Mouse (Mus musculus) neural tube, embryonic 13.5 days (tissue): ENCODE results near the gene Zfp618. TPM values are rescaled to one million over a fixed set of nuclear protein-coding genes. Genes with fewer than 3 reads are reported as not detected.
A peak's percentile ranks its signal among the peaks of the same experiment; 100 is the strongest.

Experiments used
- ATAC-seq: fragments of 200-750 bp; cut with Nextera tagmentation; 2 replicates; pipeline ENCODE4 v1.8.0; 2017; ENCODE audit warnings: low read depth, mild to moderate bottlenecking, moderate TSS enrichment, moderate library complexity
- H3K27ac ChIP-seq: fragments of 300-500 bp; sonication (generic); replicated peaks from 2 replicates; pipeline ENCODE4 v1.5.1; 2015; ENCODE audit warnings: moderate library complexity, mild to moderate bottlenecking, inconsistent platforms
- H3K27me3 ChIP-seq: fragments of 300-500 bp; sonication (generic); 2 replicates; pipeline ENCODE4 v1.6.1; 2015; ENCODE audit warnings: mild to moderate bottlenecking, inconsistent platforms
- H3K36me3 ChIP-seq: fragments of 300-500 bp; sonication (generic); 2 replicates; pipeline ENCODE4 v1.6.1; 2015; ENCODE audit warnings: mild to moderate bottlenecking, inconsistent platforms
- H3K4me1 ChIP-seq: fragments of 300-500 bp; sonication (generic); replicated peaks from 2 replicates; pipeline ENCODE4 v1.6.1; 2015; ENCODE audit warnings: inconsistent platforms
- H3K4me2 ChIP-seq: fragments of 300-500 bp; sonication (generic); 2 replicates; pipeline ENCODE4 v1.6.1; 2015; ENCODE audit warnings: inconsistent platforms, mild to moderate bottlenecking, moderate library complexity
- H3K4me3 ChIP-seq: fragments of 300-500 bp; sonication (generic); 2 replicates; pipeline ENCODE4 v1.5.1; 2015; ENCODE audit warnings: mild to moderate bottlenecking, inconsistent platforms
- H3K9ac ChIP-seq: fragments of 300-500 bp; sonication (generic); 2 replicates; pipeline ENCODE4 v1.6.1; 2015; ENCODE audit warnings: moderate library complexity, mild to moderate bottlenecking, inconsistent platforms
- H3K9me3 ChIP-seq: fragments of 300-500 bp; sonication (generic); 2 replicates; pipeline ENCODE4 v1.6.1; 2016; ENCODE audit warnings: inconsistent platforms
- WGBS: fragments of 180-500 bp; shearing (Covaris S2); methylation state at CpG from one replicate; pipeline ENCODE4 v1.1.7; 2015; 5-methylcytosine and 5-hydroxymethylcytosine counted together
- polyA plus RNA-seq: library from polyadenylated mRNA; unstranded; fragments of >200 nt; fragmentation: Nextera tagmentation; extraction: Ambion mirVana; gene quantifications from 2 replicates; pipeline ENCODE4 v1.2.1, GENCODE M21; 2015

Gene Zfp618
- polyA plus RNA-seq, 1 experiment from 2014 or later = 40.9 TPM

GRCm38 (mm10) chr4:62974901-62975300 lies 9.5 kb downstream of the Zfp618 start:
- WGBS = 94% methylated on average over 2 of the region's 2 CpGs
- ATAC-seq = no peak
- H3K4me3 ChIP-seq = no peak overlapping the region
- H3K27me3 ChIP-seq = no peaks in the 10 kb centered on the region
- no peaks in the 10 kb centered on the region for H3K9me3 ChIP-seq
- H3K27ac ChIP-seq = no peak overlapping the region
- H3K9ac ChIP-seq = no peak overlapping the region
- H3K36me3 ChIP-seq = no peaks in the 10 kb centered on the region
- H3K4me2 ChIP-seq = no peak overlapping the region
- H3K4me1 ChIP-seq = peaks cover 83% of the 10 kb centered on the region

- WGBS = 87% methylated on average over 6 of the region's 6 CpGs
- H3K27me3 ChIP-seq = no peaks in the 10 kb centered on the region
- H3K4me1 ChIP-seq = peaks cover 76% of the 10 kb centered on the region
- H3K9ac ChIP-seq = no peak overlapping the region
- H3K4me2 ChIP-seq = no peak overlapping the region
- no peak overlapping the region for H3K27ac ChIP-seq
- ATAC-seq = no peak
- H3K36me3 ChIP-seq = no peaks in the 10 kb centered on the region
- H3K4me3 ChIP-seq = no peak overlapping the region
- no peaks in the 10 kb centered on the region for H3K9me3 ChIP-seq
Measured at GRCm38 (mm10) chr4:62975541-62975940, 10.2 kb downstream of the Zfp618 start.

- H3K9ac ChIP-seq = no peak overlapping the region
- no peaks in the 10 kb centered on the region for H3K27me3 ChIP-seq
- no peak overlapping the region for H3K4me2 ChIP-seq
- no peaks in the 10 kb centered on the region for H3K9me3 ChIP-seq
- no peaks in the 10 kb centered on the region for H3K36me3 ChIP-seq
- no peak overlapping the region for H3K4me3 ChIP-seq
- H3K27ac ChIP-seq = 0 out of 2 replicates have a peak overlapping the region, but pooled peaks have one; percentile 9
- ATAC-seq = no peak
- 88% methylated on average over 6 of the region's 6 CpGs for WGBS
- peaks cover 58% of the 10 kb centered on the region for H3K4me1 ChIP-seq
Measured at GRCm38 (mm10) chr4:62977454-62977853, 12.1 kb downstream of the Zfp618 start.

- H3K27ac ChIP-seq = peak overlapping the region; percentile 63
- no peaks in the 10 kb centered on the region for H3K9me3 ChIP-seq
- peak; percentile 48; the same call in 1 of the 2 replicates for ATAC-seq
- H3K4me3 ChIP-seq = no peak overlapping the region
- WGBS = 28% methylated on average over 10 of the region's 10 CpGs
- no peaks in the 10 kb centered on the region for H3K27me3 ChIP-seq
- H3K4me2 ChIP-seq = peak overlapping the region; percentile 9; the same call in 1 of the 2 replicates
- no peak overlapping the region for H3K9ac ChIP-seq
- H3K4me1 ChIP-seq = peaks cover 47% of the 10 kb centered on the region
- no peaks in the 10 kb centered on the region for H3K36me3 ChIP-seq
Measured at GRCm38 (mm10) chr4:62978501-62978911, 13.1 kb downstream of the Zfp618 start.

- no peak for ATAC-seq
- peaks cover 25% of the 10 kb centered on the region for H3K4me1 ChIP-seq
- H3K27me3 ChIP-seq = no peaks in the 10 kb centered on the region
- no peak overlapping the region for H3K4me2 ChIP-seq
- no peak overlapping the region for H3K4me3 ChIP-seq
- H3K27ac ChIP-seq = no peak overlapping the region
- no peaks in the 10 kb centered on the region for H3K36me3 ChIP-seq
- H3K9me3 ChIP-seq = no peaks in the 10 kb centered on the region
- H3K9ac ChIP-seq = no peak overlapping the region
- 93% methylated on average over 2 of the region's 2 CpGs for WGBS
Measured at GRCm38 (mm10) chr4:62981572-62981971, 16.2 kb downstream of the Zfp618 start.

GRCm38 (mm10) chr4:62983556-62983955 lies 18.2 kb downstream of the Zfp618 start:
- ATAC-seq = no peak
- Histone ChIP-seq H3K4me2 (no peak overlapping the region), H3K9ac (no peak overlapping the region), H3K4me1 (peaks cover 12% of the 10 kb centered on the region), H3K9me3 (no peaks in the 10 kb centered on the region), H3K27ac (no peak overlapping the region), H3K4me3 (no peak overlapping the region), H3K27me3 (no peaks in the 10 kb centered on the region), H3K36me3 (no peaks in the 10 kb centered on the region)
- WGBS = 96% methylated on average over 5 of the region's 5 CpGs

- Histone ChIP-seq H3K27ac (no peak overlapping the region), H3K9ac (no peak overlapping the region), H3K4me2 (no peak overlapping the region), H3K27me3 (no peaks in the 10 kb centered on the region), H3K9me3 (no peaks in the 10 kb centered on the region), H3K36me3 (0 out of 2 replicates have a peak, but pooled peaks cover 3% of the 10 kb centered on the region), H3K4me1 (peaks cover 16% of the 10 kb centered on the region; the same call in 1 of the 2 replicates), H3K4me3 (no peak overlapping the region)
- 77% methylated on average over 11 of the region's 11 CpGs for WGBS
- no peak for ATAC-seq
Measured at GRCm38 (mm10) chr4:62991336-62991735, 26.0 kb downstream of the Zfp618 start.

GRCm38 (mm10) chr4:62993190-62993589 lies 27.8 kb downstream of the Zfp618 start:
- peaks cover 6% of the 10 kb centered on the region; the same call in 1 of the 2 replicates for H3K36me3 ChIP-seq
- H3K27ac ChIP-seq = no peak overlapping the region
- peaks cover 26% of the 10 kb centered on the region for H3K4me1 ChIP-seq
- H3K27me3 ChIP-seq = no peaks in the 10 kb centered on the region
- no peak overlapping the region for H3K9ac ChIP-seq
- ATAC-seq = no peak
- no peak overlapping the region for H3K4me3 ChIP-seq
- 88% methylated on average over 2 of the region's 2 CpGs for WGBS
- no peaks in the 10 kb centered on the region for H3K9me3 ChIP-seq
- no peak overlapping the region for H3K4me2 ChIP-seq

- Histone ChIP-seq H3K27me3 (no peaks in the 10 kb centered on the region), H3K27ac (peak overlapping the region; percentile 55; the same call in 1 of the 2 replicates), H3K4me1 (peaks cover 40% of the 10 kb centered on the region)
Measured at GRCm38 (mm10) chr4:62997606-62998005, 32.2 kb downstream of the Zfp618 start.

GRCm38 (mm10) chr4:62998431-62998835 lies 33.1 kb downstream of the Zfp618 start:
- Histone ChIP-seq H3K27me3 (no peaks in the 10 kb centered on the region), H3K36me3 (peaks cover 6% of the 10 kb centered on the region; the same call in 1 of the 2 replicates), H3K9me3 (no peaks in the 10 kb centered on the region), H3K9ac (peak overlapping the region; percentile 13; the same call in 1 of the 2 replicates), H3K27ac (peak overlapping the region; percentile 55), H3K4me3 (no peak overlapping the region), H3K4me2 (no peak overlapping the region), H3K4me1 (peaks cover 34% of the 10 kb centered on the region)
- peak; percentile 57; the same call in 1 of the 2 replicates for ATAC-seq
- 39% methylated on average over 5 of the region's 5 CpGs for WGBS

More at GRCm38 (mm10) chr4:62997606-62998005, 32.2 kb downstream of the Zfp618 start:
- no peaks in the 10 kb centered on the region for H3K9me3 ChIP-seq
- 84% methylated on average over 6 of the region's 6 CpGs for WGBS
- H3K4me3 ChIP-seq = no peak overlapping the region
- H3K36me3 ChIP-seq = peaks cover 6% of the 10 kb centered on the region; the same call in 1 of the 2 replicates
- H3K4me2 ChIP-seq = no peak overlapping the region
- H3K9ac ChIP-seq = no peak overlapping the region
- ATAC-seq = no peak

GRCm38 (mm10) chr4:62998908-62999307 lies 33.5 kb downstream of the Zfp618 start:
- WGBS = 45% methylated on average over 6 of the region's 6 CpGs
- peaks cover 33% of the 10 kb centered on the region for H3K4me1 ChIP-seq
- ATAC-seq = peak; percentile 55

GRCm38 (mm10) chr4:62999321-62999720 lies 33.9 kb downstream of the Zfp618 start:
- peak overlapping the region; percentile 55 for H3K27ac ChIP-seq
- no peaks in the 10 kb centered on the region for H3K9me3 ChIP-seq
- no peak overlapping the region for H3K4me3 ChIP-seq
- peak; percentile 9; the same call in 1 of the 2 replicates for ATAC-seq
- no peak overlapping the region for H3K9ac ChIP-seq
- WGBS = 78% methylated on average over 4 of the region's 4 CpGs
- H3K4me1 ChIP-seq = peaks cover 36% of the 10 kb centered on the region
- H3K36me3 ChIP-seq = peaks cover 6% of the 10 kb centered on the region; the same call in 1 of the 2 replicates
- H3K4me2 ChIP-seq = no peak overlapping the region
- no peaks in the 10 kb centered on the region for H3K27me3 ChIP-seq

More at GRCm38 (mm10) chr4:62998908-62999307, 33.5 kb downstream of the Zfp618 start:
- peaks cover 6% of the 10 kb centered on the region; the same call in 1 of the 2 replicates for H3K36me3 ChIP-seq
- H3K9ac ChIP-seq = peak overlapping the region; percentile 13; the same call in 1 of the 2 replicates
- peak overlapping the region; percentile 55 for H3K27ac ChIP-seq
- no peaks in the 10 kb centered on the region for H3K27me3 ChIP-seq
- no peaks in the 10 kb centered on the region for H3K9me3 ChIP-seq
- H3K4me3 ChIP-seq = no peak overlapping the region
- no peak overlapping the region for H3K4me2 ChIP-seq

- no peaks in the 10 kb centered on the region for H3K27me3 ChIP-seq
- 86% methylated on average over 7 of the region's 7 CpGs for WGBS
- no peak for ATAC-seq
- H3K4me2 ChIP-seq = no peak overlapping the region
- H3K4me3 ChIP-seq = no peak overlapping the region
- H3K27ac ChIP-seq = peak overlapping the region; percentile 55; the same call in 1 of the 2 replicates
- H3K9me3 ChIP-seq = no peaks in the 10 kb centered on the region
- no peak overlapping the region for H3K9ac ChIP-seq
- H3K36me3 ChIP-seq = peaks cover 5% of the 10 kb centered on the region; the same call in 1 of the 2 replicates
- H3K4me1 ChIP-seq = peaks cover 42% of the 10 kb centered on the region
Measured at GRCm38 (mm10) chr4:62999916-63000315, 34.5 kb downstream of the Zfp618 start.
